Mouse (Mus musculus) G1E (cell line): ENCODE measurements around the gene Dcaf5.

Experiments used
- CTCF ChIP-seq: IDR thresholded peaks from 2 replicates; pipeline ENCODE4 v1.5.1; 2012; ENCODE audit warnings: low read depth, low read length, inconsistent platforms, mixed read lengths
- GATA1 ChIP-seq: IDR thresholded peaks from 2 replicates; pipeline ENCODE4 v1.6.1; 2012; ENCODE audit warnings: borderline replicate concordance, low read length, inconsistent platforms, mixed read lengths

GRCm38 (mm10) chr12:80433266-80433665 lies 3.1 kb downstream of the Dcaf5 start:
- TF ChIP-seq CTCF (no peak), GATA1 (no peak)
